Mouse (Mus musculus): ENCODE results near the gene Haao.

Gene Haao

GRCm38 (mm10) chr17:83837659-83838190, 10.0 kb downstream of the Haao start:
- DNase-seq (ENCODE audit: low read depth, low spot score), result no peak

GRCm38 (mm10) chr17:83836048-83836447, 11.7 kb downstream of the Haao start:
- DNase-seq (ENCODE audit: low read depth, low spot score), result no peak

- DNase-seq (ENCODE audit: low read depth, low spot score), result no peak
Observed at GRCm38 (mm10) chr17:83834120-83834519, 13.6 kb downstream of the Haao start.

GRCm38 (mm10) chr17:83830616-83831292, 17.0 kb downstream of the Haao start:
- no peak for DNase-seq (ENCODE audit: low read depth, low spot score)

- DNase-seq (ENCODE audit: low read depth, low spot score), result no peak
Observed at GRCm38 (mm10) chr17:83829356-83829755, 18.4 kb downstream of the Haao start.

- DNase-seq (ENCODE audit: low read depth, low spot score), result no peak
Observed at GRCm38 (mm10) chr17:83823835-83824234, 23.9 kb downstream of the Haao start.

GRCm38 (mm10) chr17:83821876-83822275, 25.9 kb downstream of the Haao start:
- DNase-seq (ENCODE audit: low read depth, low spot score), result no peak

- no peak for DNase-seq (ENCODE audit: low read depth, low spot score)
Observed at GRCm38 (mm10) chr17:83820701-83821100, 27.1 kb downstream of the Haao start.

GRCm38 (mm10) chr17:83819503-83819902, 28.3 kb downstream of the Haao start:
- DNase-seq (ENCODE audit: low read depth, low spot score), result no peak

GRCm38 (mm10) chr17:83816996-83817395, 30.8 kb downstream of the Haao start:
- no peak for DNase-seq (ENCODE audit: low read depth, low spot score)

GRCm38 (mm10) chr17:83813050-83813449, 34.7 kb downstream of the Haao start:
- DNase-seq (ENCODE audit: low read depth, low spot score), result no peak

- no peak for DNase-seq (ENCODE audit: low read depth, low spot score)
Observed at GRCm38 (mm10) chr17:83812200-83812944, 35.4 kb downstream of the Haao start.

GRCm38 (mm10) chr17:83810285-83810684, 37.5 kb downstream of the Haao start:
- DNase-seq (ENCODE audit: low read depth, low spot score), result no peak

GRCm38 (mm10) chr17:83809197-83809829, 38.5 kb downstream of the Haao start:
- no peak for DNase-seq (ENCODE audit: low read depth, low spot score)

GRCm38 (mm10) chr17:83808476-83809098, 39.2 kb downstream of the Haao start:
- no peak for DNase-seq (ENCODE audit: low read depth, low spot score)

- DNase-seq (ENCODE audit: low read depth, low spot score), result peak; percentile 25
Observed at GRCm38 (mm10) chr17:83807778-83808398, 39.9 kb downstream of the Haao start.

GRCm38 (mm10) chr17:83807345-83807744, 40.4 kb downstream of the Haao start:
- no peak for DNase-seq (ENCODE audit: low read depth, low spot score)

- DNase-seq (ENCODE audit: low read depth, low spot score), result no peak
Observed at GRCm38 (mm10) chr17:83805078-83805477, 42.7 kb downstream of the Haao start.

- DNase-seq (ENCODE audit: low read depth, low spot score), result no peak
Observed at GRCm38 (mm10) chr17:83803987-83804386, 43.8 kb downstream of the Haao start.

- no peak for DNase-seq (ENCODE audit: low read depth, low spot score)
Observed at GRCm38 (mm10) chr17:83799506-83800050, 48.2 kb downstream of the Haao start.

GRCm38 (mm10) chr17:83795121-83795520, 52.6 kb downstream of the Haao start:
- DNase-seq (ENCODE audit: low read depth, low spot score), result no peak
